Mouse (Mus musculus): ENCODE results near the gene Nat8f2.
"Not testable (repeated sequence)": the region's sequence is repeated elsewhere in the genome, so short reads cannot be mapped to it uniquely, and the experiment has no call there.

The Nat8f2 gene

GRCm38 (mm10) chr6:85864900-85865639 lies 3.9 kb downstream of the Nat8f2 start:
- DNase-seq (ENCODE audit: low spot score in 2 of 2) = not testable (repeated sequence)

DNA sequence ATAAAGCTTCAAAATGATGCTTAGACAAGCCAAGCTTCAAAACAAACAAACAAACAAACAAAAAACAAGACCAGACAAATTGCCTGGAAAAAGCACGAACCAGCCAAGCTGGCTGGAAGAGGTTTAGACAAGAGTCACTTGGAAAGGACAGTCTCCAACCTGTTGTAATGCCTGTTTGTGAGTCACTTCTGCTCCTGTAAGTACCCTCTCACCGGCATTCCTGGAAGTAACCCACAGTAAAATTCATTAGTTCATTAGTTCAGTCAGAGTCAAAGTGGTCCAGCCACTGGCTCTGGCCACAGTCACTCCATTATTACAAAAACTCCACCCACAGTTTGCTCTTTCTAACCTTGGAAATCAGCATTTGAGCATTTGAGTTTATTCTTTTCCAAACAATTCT lies 5.1 kb downstream of the Nat8f2 start:
- no peak for DNase-seq (ENCODE audit: low spot score in 2 of 2)

DNA sequence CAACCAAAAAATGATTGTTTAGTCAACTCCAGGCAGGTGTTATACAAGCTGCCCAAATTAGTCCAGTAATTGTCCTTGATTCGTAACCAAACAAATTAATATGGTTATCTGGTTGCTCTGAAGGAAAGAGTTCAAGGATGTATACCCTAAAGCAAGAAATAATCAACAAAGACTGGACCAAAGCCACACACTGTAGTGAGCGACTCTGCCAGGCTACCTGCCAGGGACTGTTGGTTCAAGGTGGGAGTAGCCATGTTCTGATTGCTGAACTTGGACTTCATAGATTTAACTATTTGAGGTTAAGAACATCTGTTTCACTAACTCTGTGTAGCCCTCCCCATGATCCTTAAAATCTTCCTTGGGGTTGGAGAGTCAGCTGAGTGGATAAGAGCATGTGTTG lies 5.8 kb downstream of the Nat8f2 start:
- DNase-seq (ENCODE audit: low spot score in 2 of 2) = no peak

GRCm38 (mm10) chr6:85862565-85862964 lies 6.4 kb downstream of the Nat8f2 start:
- DNase-seq (ENCODE audit: low spot score in 2 of 2) = no peak

DNA sequence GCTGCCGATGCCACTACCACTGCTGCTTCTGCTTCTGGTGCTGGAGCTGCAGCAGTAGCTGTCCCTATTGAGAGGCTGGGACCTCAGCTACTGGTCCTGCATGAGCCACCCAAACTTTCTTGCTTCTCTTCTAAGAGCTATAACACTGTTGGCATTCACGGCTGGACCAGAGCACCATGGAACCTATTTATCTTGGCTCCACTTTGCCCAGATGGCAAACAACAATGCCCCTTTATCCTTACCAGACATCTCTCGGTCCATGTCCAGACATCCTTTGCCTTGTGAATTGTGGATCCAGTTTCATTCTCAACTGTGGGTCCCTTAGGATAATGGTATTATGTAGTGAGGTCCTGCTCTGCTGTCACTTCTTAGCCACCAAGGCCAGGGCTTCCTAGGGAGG lies 7.7 kb downstream of the Nat8f2 start:
- DNase-seq (ENCODE audit: low spot score in 2 of 2) = no peak

GRCm38 (mm10) chr6:85856194-85856678 lies 12.7 kb downstream of the Nat8f2 start:
- no peak for DNase-seq (ENCODE audit: low spot score in 2 of 2)

DNA sequence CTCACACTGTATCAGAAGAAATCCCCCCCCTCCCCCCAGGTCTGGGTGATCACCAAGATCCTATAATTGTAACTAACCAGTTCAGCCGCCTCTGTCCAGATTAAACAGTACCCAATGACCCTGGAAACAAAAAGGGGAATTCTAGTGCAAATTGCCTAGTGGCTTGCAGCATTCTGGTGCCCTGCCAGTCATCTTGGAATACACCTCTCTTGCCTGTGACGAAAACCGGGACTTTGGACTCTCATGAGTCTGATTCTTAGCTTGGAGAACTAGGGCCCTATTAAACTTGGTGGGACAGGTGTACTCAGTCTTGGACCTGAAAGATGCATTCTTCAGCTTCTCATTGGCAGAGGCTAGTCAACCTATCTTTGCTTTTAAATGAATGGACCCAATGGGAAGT lies 15.5 kb downstream of the Nat8f2 start:
- no peak for DNase-seq (ENCODE audit: low spot score in 2 of 2)

GRCm38 (mm10) chr6:85851062-85851773 lies 17.7 kb downstream of the Nat8f2 start:
- no peak for DNase-seq (ENCODE audit: low spot score in 2 of 2)

DNA sequence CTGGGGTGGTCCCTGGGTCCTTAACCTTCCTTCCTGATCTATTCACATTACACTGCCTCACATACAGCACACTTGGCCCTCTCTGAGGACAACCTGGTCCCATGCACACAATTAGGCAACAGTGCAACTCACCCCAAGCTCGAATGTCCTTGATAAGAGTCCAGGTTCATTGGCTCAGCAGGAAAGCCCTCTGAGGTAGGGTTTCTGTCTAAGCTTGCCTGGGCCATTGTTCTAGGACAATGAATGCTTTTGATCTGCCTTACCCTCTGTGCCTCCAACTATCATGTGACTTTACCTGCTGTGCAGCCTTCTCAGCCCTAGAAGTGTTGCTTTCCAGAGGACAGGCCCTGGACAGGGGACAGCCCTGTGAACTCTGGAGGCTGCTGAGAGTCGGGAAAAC lies 19.7 kb downstream of the Nat8f2 start:
- no peak for DNase-seq (ENCODE audit: low spot score in 2 of 2)

- DNase-seq (ENCODE audit: low spot score in 2 of 2) = no peak
Measured at GRCm38 (mm10) chr6:85848140-85848539, 20.8 kb downstream of the Nat8f2 start.

GRCm38 (mm10) chr6:85846921-85847320 lies 22.0 kb downstream of the Nat8f2 start:
- no peak for DNase-seq (ENCODE audit: low spot score in 2 of 2)

DNA sequence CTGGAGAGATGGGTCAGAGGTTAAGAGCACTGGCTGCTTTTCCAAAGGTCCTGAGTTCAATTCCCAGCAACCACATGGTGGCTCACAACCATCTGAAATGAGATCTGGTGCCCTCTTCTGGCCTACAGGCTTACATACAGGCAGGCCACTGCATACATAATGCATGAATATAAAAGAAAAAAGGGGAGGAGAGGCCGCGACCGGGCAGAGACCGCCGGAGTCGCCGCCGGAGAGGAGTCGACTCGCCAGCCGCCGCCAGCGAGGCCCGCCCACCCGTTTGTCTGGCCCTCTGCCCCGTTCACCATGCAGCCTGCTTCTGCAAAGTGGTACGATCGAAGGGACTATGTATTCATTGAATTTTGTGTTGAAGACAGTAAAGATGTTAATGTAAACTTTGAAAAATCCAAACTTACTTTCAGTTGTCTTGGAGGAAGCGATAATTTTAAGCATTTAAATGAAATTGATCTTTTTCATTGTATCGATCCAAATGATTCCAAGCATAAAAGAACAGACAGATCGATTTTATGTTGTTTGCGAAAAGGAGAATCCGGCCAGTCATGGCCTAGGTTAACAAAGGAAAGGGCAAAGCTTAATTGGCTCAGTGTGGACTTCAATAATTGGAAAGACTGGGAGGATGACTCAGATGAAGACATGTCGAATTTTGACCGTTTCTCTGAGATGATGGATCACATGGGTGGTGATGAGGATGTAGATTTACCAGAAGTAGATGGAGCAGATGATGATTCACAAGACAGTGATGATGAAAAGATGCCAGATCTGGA lies 25.1 kb downstream of the Nat8f2 start:
- not testable (repeated sequence) for DNase-seq (ENCODE audit: low spot score in 2 of 2)

- no peak for DNase-seq (ENCODE audit: low spot score in 2 of 2)
Measured at GRCm38 (mm10) chr6:85839982-85840381, 29.0 kb downstream of the Nat8f2 start.

GRCm38 (mm10) chr6:85838674-85839073 lies 30.3 kb downstream of the Nat8f2 start:
- no peak for DNase-seq (ENCODE audit: low spot score in 2 of 2)

DNA sequence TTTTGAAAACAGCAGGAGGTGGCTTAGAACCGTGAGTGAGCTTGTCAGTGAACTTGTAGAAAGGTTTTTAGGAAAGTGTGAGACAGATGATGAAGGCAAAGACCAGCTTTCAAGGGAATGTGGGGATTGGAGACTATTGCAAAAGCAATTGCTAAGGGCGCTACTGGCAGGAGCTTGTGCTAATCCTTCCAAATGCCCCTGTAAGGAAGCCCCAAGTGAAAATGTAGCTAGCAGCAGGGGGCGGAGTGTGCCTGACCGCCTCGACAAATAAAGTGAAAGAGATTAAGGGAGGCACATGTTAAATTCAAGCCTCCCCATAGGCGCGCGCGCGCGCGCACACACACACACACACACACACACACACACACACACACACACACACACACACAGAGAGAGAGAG lies 31.7 kb downstream of the Nat8f2 start:
- DNase-seq (ENCODE audit: low spot score in 2 of 2) = not testable (repeated sequence)

- DNase-seq (ENCODE audit: low spot score in 2 of 2) = not testable (repeated sequence)
Measured at GRCm38 (mm10) chr6:85836827-85837226, 32.1 kb downstream of the Nat8f2 start.

DNA sequence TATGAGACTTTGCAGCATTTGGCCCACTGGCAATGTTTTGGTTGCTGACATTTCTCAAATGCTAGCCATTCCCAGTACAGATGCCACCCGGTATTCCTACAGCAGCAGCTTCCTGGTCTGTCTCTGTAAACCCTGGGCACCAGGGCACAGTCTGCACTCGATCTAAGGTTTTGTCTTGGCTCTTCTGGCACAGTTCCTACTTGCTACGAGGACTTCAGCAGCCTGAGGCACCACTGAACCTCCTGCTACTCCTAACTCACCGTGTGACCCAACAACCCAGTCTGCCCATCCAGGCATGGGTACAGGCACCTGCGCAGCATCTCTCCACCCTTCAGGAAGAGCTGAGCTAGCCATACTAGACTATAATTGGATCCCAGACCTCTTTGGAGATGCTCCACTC lies 32.9 kb downstream of the Nat8f2 start:
- DNase-seq (ENCODE audit: low spot score in 2 of 2) = not testable (repeated sequence)

DNA sequence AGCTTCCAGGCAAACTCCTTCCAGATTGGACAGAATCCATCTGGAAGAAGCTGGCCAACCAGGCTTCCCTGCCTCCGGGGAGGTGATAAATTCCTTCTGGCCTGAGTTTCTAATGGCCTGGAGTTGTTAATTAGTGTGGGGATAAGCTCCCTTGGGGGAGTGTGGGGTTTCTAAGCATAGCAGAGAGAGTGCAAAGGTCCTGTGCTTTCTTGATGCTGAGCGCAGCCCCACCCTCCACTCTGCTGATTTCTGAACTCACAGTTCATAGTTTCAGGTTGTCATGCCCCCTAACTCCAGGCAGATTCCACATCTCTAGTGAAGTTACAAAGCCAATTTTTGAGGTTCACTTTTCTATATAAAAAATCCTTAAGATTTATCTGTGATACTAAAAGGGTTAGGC lies 33.9 kb downstream of the Nat8f2 start:
- DNase-seq (ENCODE audit: low spot score in 2 of 2) = not testable (repeated sequence)

- DNase-seq (ENCODE audit: low spot score in 2 of 2) = not testable (repeated sequence)
Measured at GRCm38 (mm10) chr6:85834504-85835100, 34.4 kb downstream of the Nat8f2 start.

DNA sequence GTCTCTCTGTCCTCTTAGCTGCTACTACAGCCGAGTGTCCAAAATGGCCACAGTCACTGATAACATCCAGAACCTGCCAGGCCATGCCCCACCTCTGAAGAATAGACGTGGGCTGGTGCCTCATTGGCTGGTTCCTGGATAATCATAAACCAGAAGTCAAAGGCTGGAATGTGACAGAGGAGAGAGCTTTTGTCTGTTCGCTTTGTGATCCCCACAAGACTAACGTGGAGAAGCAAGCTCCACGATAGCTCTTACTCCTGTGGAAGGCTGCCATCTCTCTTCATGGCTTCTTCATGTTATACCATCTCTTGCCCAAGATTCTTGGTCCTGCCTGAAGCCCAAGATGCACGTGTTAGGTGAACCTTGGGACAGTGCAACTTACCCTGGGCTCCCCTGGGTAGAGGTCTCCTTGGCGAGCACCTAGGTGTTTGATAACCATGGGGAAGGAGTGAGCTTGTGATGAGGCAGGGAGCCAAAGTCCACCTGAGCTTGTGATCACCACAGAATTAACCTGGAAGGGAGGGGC lies 37.1 kb downstream of the Nat8f2 start, which contains the start of gene Nat8:
Gene Nat8 (minus strand): TSS at position 287 of the 526 bp plus-strand sequence.
- DNase-seq (ENCODE audit: low spot score in 2 of 2) = no peak

DNA sequence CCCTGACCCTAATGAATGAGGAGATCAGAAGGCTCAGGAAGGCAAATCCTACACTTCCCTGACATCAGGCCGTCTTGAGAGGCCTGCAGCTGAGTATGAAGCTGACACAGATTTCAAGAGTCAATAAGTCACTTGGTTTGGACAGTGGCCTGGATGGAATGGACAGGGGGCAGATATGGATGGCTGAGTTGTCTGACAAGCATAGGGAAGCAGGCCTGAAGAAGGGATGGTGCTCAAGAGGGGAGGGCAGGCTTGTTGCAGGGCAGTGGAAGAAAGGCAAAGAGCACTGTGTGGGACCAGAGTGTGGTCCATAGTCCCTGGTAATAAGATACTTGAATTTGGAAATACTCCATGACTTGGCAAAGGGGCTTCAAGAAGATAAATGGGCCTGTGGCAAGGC lies 39.5 kb downstream of the Nat8f2 start:
- DNase-seq (ENCODE audit: low spot score in 2 of 2) = no peak

DNA sequence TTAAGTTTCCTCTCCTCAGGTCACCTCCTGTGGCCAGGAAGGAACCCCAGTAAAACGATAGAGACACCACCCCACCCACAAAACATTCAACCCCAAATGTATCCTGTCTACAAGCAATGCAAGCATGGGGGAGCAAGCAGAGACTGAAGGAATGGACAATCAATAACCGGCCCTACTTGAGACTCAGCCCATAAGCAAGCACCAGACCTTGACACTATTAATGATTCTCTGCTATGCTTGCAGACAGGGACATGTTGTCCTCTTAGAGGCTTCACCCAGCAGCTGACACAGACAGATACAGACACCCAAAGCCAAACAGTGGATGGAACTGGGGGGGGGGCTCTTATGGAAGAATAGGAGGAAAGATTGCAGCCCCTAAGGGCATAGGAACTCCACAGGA lies 43.1 kb downstream of the Nat8f2 start:
- no peak for DNase-seq (ENCODE audit: low spot score in 2 of 2)

All from spleen, postnatal 36 days (tissue).